Mouse (Mus musculus) stomach, embryonic 16.5 days (tissue): ENCODE results near the gene Mettl11b. TPM values are rescaled to one million over a fixed set of nuclear protein-coding genes. Genes with fewer than 3 reads are reported as not detected.
"Not testable (repeated sequence)": the region's sequence is repeated elsewhere in the genome, so short reads cannot be mapped to it uniquely, and the experiment has no call there.

Experiments
- ATAC-seq: fragments of 200-750 bp; cut with Nextera tagmentation; 2 replicates; pipeline ENCODE4 v1.8.0; 2017; ENCODE audit warnings: moderate number of reproducible peaks, moderate TSS enrichment; ENCODE audit not compliant: insufficient read depth, low FRiP score
- H3K27ac ChIP-seq: fragments of 300-500 bp; sonication (generic); 2 replicates; pipeline ENCODE4 v1.5.1; 2014; ENCODE audit warnings: low read length
- H3K27me3 ChIP-seq: fragments of 300-500 bp; sonication (generic); 2 replicates; pipeline ENCODE4 v1.6.1; 2014; ENCODE audit warnings: low read length, control low read depth, mixed read lengths; ENCODE audit not compliant: control insufficient read depth, insufficient read depth
- H3K36me3 ChIP-seq: fragments of 300-500 bp; sonication (generic); 2 replicates; pipeline ENCODE4 v1.6.1; 2014; ENCODE audit warnings: low read length; ENCODE audit not compliant: control insufficient read depth, insufficient read depth
- H3K4me1 ChIP-seq: fragments of 300-500 bp; sonication (generic); 2 replicates; pipeline ENCODE4 v1.6.1; 2014; ENCODE audit warnings: low read length, control low read depth, mixed read lengths; ENCODE audit not compliant: control insufficient read depth, insufficient read depth
- H3K4me2 ChIP-seq: fragments of 300-500 bp; sonication (generic); 2 replicates; pipeline ENCODE4 v1.6.1; 2014; ENCODE audit warnings: low read depth, low read length, mixed read lengths
- H3K4me3 ChIP-seq: fragments of 300-500 bp; sonication (generic); replicated peaks from 2 replicates; pipeline ENCODE4 v1.5.1; 2014; ENCODE audit warnings: mild to moderate bottlenecking, low read length
- H3K9ac ChIP-seq: fragments of 300-500 bp; sonication (generic); 2 replicates; pipeline ENCODE4 v1.6.1; 2014; ENCODE audit warnings: low read length
- H3K9me3 ChIP-seq: fragments of 300-500 bp; sonication (generic); replicated peaks from 2 replicates; pipeline ENCODE4 v1.6.1; 2016; ENCODE audit warnings: low read length, control low read depth; ENCODE audit not compliant: control insufficient read depth
- WGBS: fragments of 180-500 bp; shearing (Covaris S2); extraction: QIAGEN DNeasy Blood & Tissue Kit; methylation state at CpG from one replicate; pipeline ENCODE4 v1.1.7; 2014; 5-methylcytosine and 5-hydroxymethylcytosine counted together
- polyA plus RNA-seq: library from polyadenylated mRNA; unstranded; fragments of >200 nt; fragmentation: Nextera tagmentation; extraction: Ambion mirVana; gene quantifications from 2 replicates; pipeline ENCODE4 v1.2.1, GENCODE M21; 2015

Gene Mettl11b
- polyA plus RNA-seq = 0.23 TPM in 1 of 2 replicates, not detected in the other

GRCm38 (mm10) chr1:163725106-163725759 is at the start of gene Mettl11b:
Gene Mettl11b (minus strand): TSS chr1:163725232.
- no peak within 1 kb of the TSS for H3K27ac ChIP-seq
- H3K4me1 ChIP-seq = no peaks in the 10 kb centered on the region
- H3K27me3 ChIP-seq = no peaks in the 10 kb centered on the region
- no peaks in the 10 kb centered on the region for H3K36me3 ChIP-seq
- whole genome bisulfite sequencing = 63% methylated on average over 9 of the region's 9 CpGs
- H3K4me3 ChIP-seq = no peak within 1 kb of the TSS
- H3K4me2 ChIP-seq = no peak within 1 kb of the TSS
- H3K9me3 ChIP-seq = no peaks in the 10 kb centered on the region
- no peak for ATAC-seq
- H3K9ac ChIP-seq = no peak within 1 kb of the TSS

- Histone ChIP-seq H3K4me1 (no peaks in the 10 kb centered on the region), H3K9me3 (no peaks in the 10 kb centered on the region), H3K27me3 (no peaks in the 10 kb centered on the region), H3K4me3 (no peak overlapping the region), H3K4me2 (no peak overlapping the region), H3K36me3 (no peaks in the 10 kb centered on the region), H3K27ac (no peak overlapping the region), H3K9ac (no peak overlapping the region)
- ATAC-seq = no peak
- WGBS = 69% methylated on average over 10 of the region's 10 CpGs
Observed at GRCm38 (mm10) chr1:163757462-163758207, 32.6 kb upstream of the Mettl11b start.

GRCm38 (mm10) chr1:163751360-163751992 is 26.4 kb upstream of the Mettl11b start:
- H3K27ac ChIP-seq = no peak overlapping the region
- no peaks in the 10 kb centered on the region for H3K4me1 ChIP-seq
- H3K9ac ChIP-seq = no peak overlapping the region
- no peak for ATAC-seq
- no peaks in the 10 kb centered on the region for H3K9me3 ChIP-seq
- WGBS = 63% methylated on average over 4 of the region's 4 CpGs
- H3K4me2 ChIP-seq = no peak overlapping the region
- no peaks in the 10 kb centered on the region for H3K36me3 ChIP-seq
- H3K27me3 ChIP-seq = no peaks in the 10 kb centered on the region
- no peak overlapping the region for H3K4me3 ChIP-seq

GRCm38 (mm10) chr1:163737239-163737533 is 12.2 kb upstream of the Mettl11b start:
- H3K36me3 ChIP-seq = no peaks in the 10 kb centered on the region
- no peaks in the 10 kb centered on the region for H3K9me3 ChIP-seq
- no peak for ATAC-seq
- no peak overlapping the region for H3K9ac ChIP-seq
- H3K27me3 ChIP-seq = no peaks in the 10 kb centered on the region
- H3K27ac ChIP-seq = no peak overlapping the region
- H3K4me3 ChIP-seq = no peak overlapping the region
- no peak overlapping the region for H3K4me2 ChIP-seq
- WGBS = 44% methylated on average over 1 of the region's 1 CpGs
- H3K4me1 ChIP-seq = no peaks in the 10 kb centered on the region

GRCm38 (mm10) chr1:163736441-163737238 is 11.6 kb upstream of the Mettl11b start:
- Histone ChIP-seq H3K4me1 (no peaks in the 10 kb centered on the region), H3K27me3 (no peaks in the 10 kb centered on the region), H3K27ac (no peak overlapping the region), H3K4me2 (no peak overlapping the region), H3K36me3 (no peaks in the 10 kb centered on the region), H3K9me3 (no peaks in the 10 kb centered on the region; the same call in 1 of the 2 replicates), H3K9ac (no peak overlapping the region), H3K4me3 (no peak overlapping the region)
- 78% methylated on average over 10 of the region's 10 CpGs for WGBS
- ATAC-seq = no peak

GRCm38 (mm10) chr1:163731166-163731565 is 6.1 kb upstream of the Mettl11b start:
- H3K4me2 ChIP-seq, H3K27me3 ChIP-seq, H3K4me1 ChIP-seq, H3K9me3 ChIP-seq, H3K36me3 ChIP-seq, H3K9ac ChIP-seq, H3K27ac ChIP-seq, H3K4me3 ChIP-seq, ATAC-seq: not testable (repeated sequence)
- 93% methylated on average over 10 of the region's 10 CpGs for WGBS

- no peaks in the 10 kb centered on the region for H3K27me3 ChIP-seq
- ATAC-seq = no peak
- H3K9ac ChIP-seq = no peak overlapping the region
- no peak overlapping the region for H3K27ac ChIP-seq
- no peak overlapping the region for H3K4me2 ChIP-seq
- WGBS = 33% methylated on average over 1 of the region's 1 CpGs
- no peaks in the 10 kb centered on the region for H3K36me3 ChIP-seq
- H3K4me3 ChIP-seq = no peak overlapping the region
- H3K4me1 ChIP-seq = no peaks in the 10 kb centered on the region
- no peaks in the 10 kb centered on the region for H3K9me3 ChIP-seq
Observed at GRCm38 (mm10) chr1:163723913-163724312, 1.1 kb downstream of the Mettl11b start.

GRCm38 (mm10) chr1:163708618-163709017 is 16.4 kb downstream of the Mettl11b start:
- Histone ChIP-seq H3K27ac (no peak overlapping the region), H3K27me3 (no peaks in the 10 kb centered on the region), H3K4me2 (no peak overlapping the region), H3K9ac (no peak overlapping the region), H3K36me3 (no peaks in the 10 kb centered on the region), H3K9me3 (no peaks in the 10 kb centered on the region), H3K4me3 (no peak overlapping the region), H3K4me1 (no peaks in the 10 kb centered on the region)
- ATAC-seq = no peak
- WGBS = 24% methylated on average over 2 of the region's 2 CpGs

- Histone ChIP-seq H3K4me2 (no peak overlapping the region), H3K9ac (no peak overlapping the region), H3K4me3 (no peak overlapping the region), H3K9me3 (no peaks in the 10 kb centered on the region), H3K36me3 (no peaks in the 10 kb centered on the region), H3K27me3 (no peaks in the 10 kb centered on the region), H3K4me1 (no peaks in the 10 kb centered on the region), H3K27ac (no peak overlapping the region)
- ATAC-seq = no peak
- 81% methylated on average over 7 of the region's 7 CpGs for WGBS
Observed at GRCm38 (mm10) chr1:163700571-163700970, 24.5 kb downstream of the Mettl11b start.
